Mouse (Mus musculus) cerebellum, adult 8-10 months (tissue): ENCODE measurements at regions not wholly inside any gene's neighbourhood (a gene's known extent, or its start where the extent isn't known, plus 50 kb on each side); places are given as distances from the start of the nearest gene placed in this dataset.

Experiments used
- DNase-seq: peaks from one replicate; pipeline ENCODE4 v3.0.0; 2022

DNA sequence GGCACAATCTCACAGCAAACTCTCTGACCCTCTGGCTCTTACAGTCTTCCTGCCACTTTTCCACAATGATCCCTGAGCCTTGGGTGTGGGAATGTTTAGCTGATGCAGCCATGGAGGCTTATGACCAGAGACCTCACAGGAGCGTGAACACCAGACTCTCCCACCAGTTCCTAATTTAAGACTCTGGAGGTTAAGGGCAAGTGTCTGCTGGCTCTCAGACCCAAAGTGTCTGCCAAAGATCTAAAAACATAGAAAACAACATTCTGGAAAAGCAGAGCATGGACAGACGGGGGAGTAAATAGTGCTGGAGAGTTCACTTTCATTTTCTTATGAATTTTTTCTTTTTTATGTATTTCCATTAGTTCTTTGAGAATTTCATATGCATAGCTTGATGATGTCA is 440.7 kb downstream of the Adam3 start:
- DNase-seq: no peak

DNA sequence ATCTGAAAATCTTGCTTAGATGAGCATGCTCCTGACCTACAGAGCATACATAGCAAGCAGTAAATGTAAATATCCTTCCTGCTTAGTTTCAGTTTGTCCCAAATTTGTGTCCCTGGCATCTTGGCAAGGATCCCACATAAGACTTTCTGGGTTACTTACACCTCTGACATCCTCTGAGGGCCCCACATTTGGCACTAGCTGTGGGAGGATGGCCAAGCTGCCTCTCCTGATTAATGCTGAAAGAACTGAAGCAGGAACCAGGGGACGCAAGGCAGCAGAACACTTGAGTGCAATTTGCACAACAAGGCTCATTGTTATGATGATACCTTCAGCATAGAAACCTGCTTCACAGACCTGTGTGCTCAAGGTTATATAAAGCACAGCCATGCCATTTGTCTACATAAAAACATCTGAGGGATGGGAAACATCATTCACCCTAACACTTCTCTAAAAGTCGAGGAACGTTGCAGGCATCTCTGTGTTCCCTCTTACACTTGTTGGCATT is 441.7 kb downstream of the Adam3 start:
- DNase-seq: no peak

DNA sequence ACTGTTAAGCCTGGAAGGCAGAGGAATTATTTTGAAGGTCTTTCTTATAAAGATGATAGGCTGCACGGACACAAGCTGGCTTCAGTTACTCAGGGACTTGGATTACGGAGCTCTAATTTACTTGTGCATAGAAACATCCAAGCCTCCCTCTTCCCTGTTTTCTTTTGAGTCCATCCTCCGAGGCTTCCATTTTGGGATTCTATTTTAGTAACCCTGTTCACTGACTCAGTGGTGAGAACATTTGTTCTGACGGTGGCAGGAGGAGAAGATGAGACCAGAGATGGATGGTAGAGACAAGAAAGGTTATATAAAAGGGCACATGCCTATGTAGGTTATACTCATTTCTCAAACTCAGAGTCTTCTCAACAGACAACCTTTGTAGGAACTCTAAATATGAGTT is 445.4 kb downstream of the Adam3 start:
- no peak for DNase-seq

DNA sequence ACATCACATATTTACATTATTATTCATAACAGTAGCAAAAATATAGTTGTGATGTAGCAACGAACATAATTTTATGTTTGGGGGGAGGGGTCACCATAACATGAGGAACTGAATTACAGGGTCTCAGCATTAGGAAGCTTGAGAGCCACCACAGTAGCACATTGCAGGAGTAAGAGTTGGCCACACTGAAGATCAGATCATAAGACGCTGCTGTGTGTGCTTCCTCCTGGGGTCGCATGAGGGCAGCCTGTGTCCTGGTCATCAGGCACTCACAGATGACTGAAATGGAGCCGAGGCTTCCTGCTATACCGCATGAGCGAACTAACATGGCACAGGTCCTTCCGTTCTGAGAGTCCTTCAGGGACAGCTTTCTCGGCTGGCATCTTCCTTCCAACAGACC is 447.3 kb downstream of the Adam3 start:
- no peak for DNase-seq

DNA sequence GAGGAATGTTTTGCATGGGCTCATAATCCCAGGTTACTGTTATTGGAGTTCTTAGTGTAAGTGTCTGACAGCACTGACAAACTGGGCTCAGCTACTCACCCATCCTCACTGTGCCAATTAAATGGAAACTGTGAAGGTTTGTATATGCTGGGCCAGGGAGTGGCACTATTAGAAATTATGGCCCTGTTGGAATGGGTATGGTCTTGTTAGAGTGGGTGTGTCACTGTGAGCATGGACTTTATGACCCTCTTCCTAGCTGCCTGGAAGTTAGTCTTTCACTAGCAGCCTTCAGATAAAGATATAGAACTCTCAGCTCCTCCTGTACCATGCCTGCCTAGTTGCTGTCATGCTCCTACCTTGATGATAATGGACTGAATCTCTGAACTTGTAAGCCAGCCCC is 464.3 kb downstream of the Adam3 start:
- no peak for DNase-seq

DNA sequence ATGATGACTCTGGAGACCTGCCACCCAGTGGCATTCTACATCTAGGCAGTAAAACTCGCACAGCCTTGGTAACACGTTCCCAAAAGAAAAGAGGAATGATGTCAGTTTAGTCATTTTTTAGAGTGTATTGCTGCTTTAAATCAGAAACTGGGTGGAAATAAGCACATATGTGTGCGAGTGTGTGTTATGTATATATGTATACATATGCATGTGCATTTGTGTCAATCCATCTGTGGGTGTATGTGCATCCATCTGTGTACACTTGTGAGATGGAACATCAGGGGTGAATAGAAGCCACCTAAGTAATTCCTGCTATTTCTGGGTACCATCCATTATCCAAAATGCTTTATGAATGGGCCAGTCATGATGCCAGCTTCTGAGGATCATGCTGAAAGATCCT is 467.0 kb downstream of the Adam3 start:
- DNase-seq: no peak

DNA sequence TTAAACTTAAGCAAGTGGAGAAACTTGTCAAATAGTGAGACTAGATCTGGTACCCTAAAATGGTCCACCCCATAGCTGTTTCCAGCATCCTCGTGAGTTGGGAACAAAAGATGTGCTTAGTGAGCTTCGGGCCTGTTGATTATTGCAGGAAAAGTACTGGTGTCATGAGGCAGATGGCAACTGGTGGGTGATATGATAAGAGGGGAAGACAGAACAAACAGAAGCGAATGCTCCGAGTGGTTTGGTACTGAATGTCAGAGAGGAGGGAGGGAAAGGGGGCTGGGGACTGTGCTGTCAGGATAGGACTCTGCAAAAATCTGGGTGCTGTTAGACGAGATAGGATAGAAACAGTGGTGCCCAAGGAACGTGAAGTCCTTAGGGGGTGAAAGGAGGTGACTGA is 483.4 kb downstream of the Adam3 start:
- DNase-seq: no peak

DNA sequence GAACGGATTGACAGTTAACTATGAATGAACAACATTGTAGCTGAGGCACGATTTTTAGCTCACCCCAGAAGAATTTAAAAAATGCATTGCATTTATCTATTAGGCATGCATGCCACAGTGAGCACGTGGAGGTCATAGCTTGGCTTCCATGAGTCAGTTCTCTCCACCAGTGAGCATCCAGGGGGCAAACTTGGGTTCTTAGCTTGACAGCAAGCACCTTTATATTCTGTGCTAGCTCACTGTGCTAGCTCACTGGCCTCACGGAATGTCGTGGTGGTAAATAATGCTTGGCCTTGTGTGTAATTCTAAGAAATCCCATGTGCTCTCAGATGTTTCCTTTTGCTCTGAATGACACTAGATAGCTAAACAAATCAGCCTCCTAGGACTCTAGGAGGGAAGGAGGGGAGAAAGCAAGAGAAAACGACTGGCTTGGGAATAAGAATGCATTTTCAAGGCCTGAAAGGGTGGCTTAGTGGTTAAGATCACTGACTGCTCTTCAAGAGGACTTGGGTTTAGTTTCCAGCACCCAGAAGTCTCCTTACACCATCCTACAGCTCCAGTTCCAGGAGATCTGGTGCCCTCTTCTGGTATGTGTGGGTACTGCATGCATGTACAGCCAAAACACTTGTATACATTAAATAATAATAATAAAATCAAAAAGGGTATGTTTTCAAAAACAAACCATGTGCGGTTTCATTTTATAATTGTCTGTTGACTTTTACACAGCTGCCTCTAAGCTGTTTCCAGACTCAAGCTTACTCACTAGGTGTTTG is 485.3 kb downstream of the Adam3 start:
- DNase-seq: no peak

DNA sequence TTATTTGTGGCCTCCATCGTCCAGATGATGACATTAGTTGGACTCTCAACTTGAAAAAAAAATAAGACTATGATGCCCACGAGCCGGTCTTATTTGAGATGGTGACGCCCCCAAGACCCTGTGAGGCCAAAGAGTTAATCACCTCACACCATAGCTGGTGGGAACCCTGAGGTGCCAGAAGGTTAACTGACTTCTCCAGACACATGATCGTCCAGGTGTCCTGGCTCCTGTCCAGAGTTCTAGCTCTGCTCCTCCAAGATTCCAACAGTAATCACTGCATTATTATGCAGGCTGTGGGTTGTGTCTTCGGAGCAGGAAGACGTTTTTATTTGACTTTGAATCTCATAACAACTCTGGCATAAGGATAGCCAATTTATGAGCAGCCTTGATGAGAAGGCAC is 490.7 kb downstream of the Adam3 start:
- no peak for DNase-seq

DNA sequence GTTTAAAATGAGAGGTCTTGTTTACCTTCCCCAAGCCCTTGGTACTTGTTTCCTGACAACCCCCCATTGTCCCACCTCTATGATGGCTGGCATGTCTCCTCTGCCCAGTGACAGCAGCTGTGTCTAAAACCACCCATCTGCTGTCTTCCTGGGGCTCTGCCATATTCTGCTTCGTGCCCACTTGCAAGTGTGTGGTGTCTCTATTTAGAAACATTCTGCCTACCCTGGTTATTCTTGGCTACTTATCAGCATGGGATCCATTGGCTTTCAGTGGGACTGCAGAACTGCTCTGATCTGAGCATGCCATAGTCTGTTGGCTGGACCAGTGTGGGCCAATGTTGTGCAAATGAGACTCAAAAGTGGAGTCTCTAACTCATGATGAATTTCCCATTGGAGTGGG is 497.5 kb downstream of the Adam3 start:
- no peak for DNase-seq

DNA sequence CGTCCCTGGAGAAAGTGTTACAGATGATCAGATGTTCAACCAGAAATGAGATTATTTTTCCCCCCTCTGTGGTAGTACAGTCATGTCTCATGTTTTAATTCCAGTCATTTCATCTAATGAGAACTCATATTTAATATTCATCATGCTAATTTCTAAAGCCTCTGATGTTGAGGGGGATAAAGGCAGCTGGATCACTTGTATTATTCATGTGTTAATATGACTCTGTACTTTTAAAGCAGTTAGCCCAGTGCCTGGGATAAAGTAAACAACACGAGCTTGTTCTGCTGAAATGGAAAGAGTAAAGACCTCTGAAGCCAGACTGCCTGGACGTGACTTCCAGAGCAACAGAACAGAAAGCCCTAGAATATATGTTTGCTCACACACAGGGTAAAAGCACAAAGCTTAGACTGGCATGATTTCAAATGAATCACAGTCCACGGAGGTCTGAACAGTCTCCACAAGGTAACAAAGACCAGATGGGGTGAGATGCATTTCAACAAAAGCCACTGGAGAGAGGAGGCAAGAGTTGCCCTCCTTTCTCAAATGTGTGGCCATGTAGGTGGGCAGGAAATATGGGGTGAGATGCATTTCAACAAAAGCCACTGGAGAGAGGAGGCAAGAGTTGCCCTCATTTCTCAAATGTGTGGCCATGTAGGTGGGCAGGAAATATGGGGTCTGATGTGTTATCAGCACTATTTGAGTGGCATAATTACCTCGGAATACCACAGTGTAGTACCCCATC is 498.1 kb downstream of the Adam3 start:
- DNase-seq: no peak

DNA sequence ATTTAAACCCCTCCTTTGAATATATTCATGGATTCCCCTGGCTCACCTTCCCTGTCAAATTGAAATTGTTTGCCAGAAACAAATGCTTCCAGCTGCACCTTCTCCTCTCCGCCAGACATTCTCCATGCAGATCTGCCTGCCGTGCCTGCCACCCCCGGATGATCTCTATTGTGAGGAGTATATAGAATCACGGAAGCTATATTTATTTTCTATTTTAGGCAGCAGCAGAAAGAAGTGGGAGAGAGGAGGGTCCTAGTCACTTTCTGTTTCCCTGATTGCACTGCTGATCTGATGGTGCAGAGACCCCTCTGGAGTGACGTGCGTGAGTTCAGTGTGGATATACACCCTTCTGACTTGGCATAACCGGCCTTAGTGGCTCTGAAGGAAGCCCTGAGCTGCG is 505.4 kb downstream of the Adam3 start:
- no peak for DNase-seq

DNA sequence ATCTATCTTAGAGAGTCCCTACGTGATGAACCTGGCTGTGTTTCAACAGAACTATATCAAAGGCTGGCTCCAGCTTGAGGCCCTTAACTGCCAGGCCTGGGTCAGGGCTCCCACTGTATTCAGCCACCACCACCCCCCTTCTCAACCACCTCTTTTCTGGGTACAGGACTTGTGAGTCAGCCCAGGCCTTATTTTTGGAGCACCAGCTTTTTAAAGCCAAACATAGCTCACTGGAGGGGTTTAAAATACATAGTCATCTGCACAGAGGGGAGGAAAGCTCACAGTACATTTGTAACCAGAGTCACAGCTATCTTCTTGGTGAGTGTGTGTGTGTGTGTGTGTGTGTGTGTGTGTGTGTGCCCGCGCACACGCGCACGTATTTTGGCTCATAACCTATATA is 509.0 kb downstream of the Adam3 start:
- no peak for DNase-seq

DNA sequence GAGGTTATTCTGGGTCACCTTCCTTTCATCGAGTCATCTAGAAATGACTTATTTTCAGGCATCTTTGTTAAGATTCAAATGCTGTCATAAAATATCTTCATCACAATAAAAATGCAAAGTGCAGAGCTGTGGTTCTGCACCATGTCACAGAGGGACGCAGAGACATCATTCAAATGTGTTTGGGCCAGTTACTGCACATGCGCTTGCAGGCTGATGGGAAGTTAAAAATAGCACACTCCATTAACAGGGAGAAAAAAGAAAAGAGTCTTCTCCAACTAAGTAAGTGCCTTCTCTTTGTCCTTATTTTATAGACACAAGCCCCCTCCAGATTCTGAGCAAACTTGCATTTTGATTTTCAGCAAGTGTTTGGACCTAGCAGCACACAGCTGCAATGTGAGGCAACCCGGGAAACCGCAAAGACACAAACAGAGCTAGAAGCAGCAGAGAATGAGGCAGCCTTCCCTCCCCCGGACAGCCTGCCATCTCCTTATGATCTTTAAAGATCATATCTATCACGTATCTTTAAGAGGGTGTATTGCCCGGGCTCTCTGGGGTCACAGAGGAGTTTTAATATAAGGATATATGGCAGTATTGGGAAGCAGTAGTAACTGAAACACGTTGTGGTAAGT is 510.0 kb downstream of the Adam3 start:
- DNase-seq: no peak

DNA sequence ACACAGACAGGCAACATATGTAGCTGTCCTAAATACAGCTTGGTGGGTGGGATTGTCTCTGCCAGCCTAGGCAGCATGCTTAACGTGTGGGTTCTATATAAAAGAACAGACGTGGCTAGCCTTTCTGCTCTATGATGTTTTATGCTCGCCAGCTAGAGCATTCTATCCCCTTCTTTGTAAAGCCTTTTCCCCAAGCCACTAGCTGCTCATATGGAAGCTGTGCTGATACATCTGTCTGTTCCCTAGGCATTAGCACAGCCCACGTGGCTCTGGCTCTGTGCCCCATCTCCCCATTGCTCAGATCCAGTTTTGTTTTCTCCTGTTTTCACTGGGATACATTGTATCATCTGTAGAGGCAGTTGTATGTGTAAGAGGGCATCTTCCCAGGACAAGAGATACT is 511.3 kb downstream of the Adam3 start:
- no peak for DNase-seq

DNA sequence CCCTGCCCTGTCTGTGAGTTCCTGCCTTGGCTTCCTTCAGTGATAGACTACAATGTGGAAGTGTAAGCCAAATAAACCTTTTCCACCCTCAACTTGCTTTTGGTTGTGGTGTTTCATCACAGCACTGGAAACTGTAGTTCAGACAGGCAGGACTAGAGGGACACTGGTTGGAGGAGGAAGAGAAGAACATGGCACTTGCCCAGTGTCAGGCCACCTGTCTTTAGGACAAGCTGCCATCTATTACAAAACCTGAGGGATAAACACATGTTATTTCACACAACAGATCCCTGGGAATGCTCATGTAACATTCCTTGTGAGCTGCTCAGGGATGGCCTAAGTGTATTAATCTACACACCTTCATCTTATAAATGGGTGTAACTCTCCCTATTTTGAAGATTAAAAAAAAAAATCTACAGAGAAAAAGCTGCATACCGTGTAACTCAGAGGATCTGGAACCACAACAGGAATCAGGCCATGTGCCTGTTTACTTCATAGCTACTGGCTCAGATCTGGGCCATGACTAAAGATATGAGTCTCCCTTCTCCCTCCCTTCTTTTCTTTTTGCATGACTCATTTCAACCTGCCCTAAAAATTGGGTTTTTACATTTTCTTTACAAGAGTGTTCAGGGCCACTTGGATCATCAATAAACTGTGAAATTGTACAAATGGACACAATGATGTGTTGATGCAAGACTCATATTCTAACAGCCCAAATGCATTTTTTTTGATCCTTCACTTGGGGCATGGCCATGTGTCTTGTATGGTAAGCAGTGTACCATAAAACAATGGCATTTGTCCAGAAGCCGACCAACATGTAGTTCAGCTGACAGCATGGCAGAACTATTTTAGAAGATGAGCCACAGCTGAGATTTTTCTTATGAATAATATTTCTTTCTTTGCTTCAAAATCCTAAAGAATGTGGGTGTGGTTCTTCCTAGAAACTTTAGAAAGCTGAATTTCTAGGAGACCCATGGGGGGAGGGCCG is 513.1 kb downstream of the Adam3 start:
- DNase-seq: no peak

DNA sequence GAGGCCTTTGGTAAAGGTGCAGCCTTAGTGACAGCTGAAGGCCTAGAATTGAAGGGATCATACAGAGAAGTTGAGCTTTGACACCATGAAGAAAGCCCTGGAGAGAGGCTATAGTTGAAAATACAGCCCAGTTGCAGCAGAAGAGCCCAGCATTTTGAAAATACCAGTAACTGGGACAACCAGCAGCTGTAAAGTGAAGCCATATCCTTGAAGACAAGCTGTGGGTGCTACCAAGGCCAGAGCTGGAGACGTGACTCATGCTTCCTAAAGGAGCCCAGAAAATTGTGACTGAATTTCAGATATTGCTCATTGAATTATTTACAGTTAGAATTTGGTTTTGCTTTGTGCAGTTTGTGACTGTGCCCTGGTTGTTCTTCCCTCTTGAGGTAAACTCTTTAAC is 514.6 kb downstream of the Adam3 start:
- no peak for DNase-seq
